Mouse (Mus musculus): ENCODE data around the gene Golga7b.

- TF ChIP-seq CTCF (IDR thresholded peaks at IDR 0.05; ENCODE audit: extremely low read depth, insufficient read depth, low read length) (no peak), POLR2A (IDR thresholded peaks at IDR 0.05; ENCODE audit: extremely low read depth, insufficient read depth, low read length) (no peak)
Observed at GRCm38 (mm10) chr19:42312191-42312590, 64.8 kb downstream of the Golga7b start.

Data from cortical plate, adult 2 months (tissue).